Mouse (Mus musculus) forebrain, embryonic 11.5 days (tissue): ENCODE results near the gene Arhgef15. TPM values are rescaled to one million over a fixed set of nuclear protein-coding genes. Genes with fewer than 3 reads are reported as not detected.
A peak's percentile ranks its signal among the peaks of the same experiment; 100 is the strongest.
"Not testable (repeated sequence)": the region's sequence is repeated elsewhere in the genome, so short reads cannot be mapped to it uniquely, and the experiment has no call there.

Source experiments
- ATAC-seq: fragments of 200-750 bp; cut with Nextera tagmentation; replicated peaks from 2 replicates; pipeline ENCODE4 v1.8.0; 2017; ENCODE audit warnings: moderate TSS enrichment; ENCODE audit not compliant: low FRiP score
- DNase-seq: peaks from one replicate; pipeline ENCODE4 v3.0.0-alpha.2; 2017; ENCODE audit warnings: low spot score
- H3K27ac ChIP-seq: fragments of 300-500 bp; sonication (generic); 2 replicates; pipeline ENCODE4 v1.5.1; 2014; ENCODE audit warnings: low read depth, low read length
- H3K27me3 ChIP-seq: fragments of 300-500 bp; sonication (generic); 2 replicates; pipeline ENCODE4 v1.6.1; 2014; ENCODE audit warnings: mild to moderate bottlenecking, low read length, mixed read lengths; ENCODE audit not compliant: control insufficient read depth, insufficient read depth
- H3K36me3 ChIP-seq: fragments of 300-500 bp; sonication (generic); 2 replicates; pipeline ENCODE4 v1.6.1; 2014; ENCODE audit warnings: mild to moderate bottlenecking, low read length, moderate library complexity, mixed read lengths; ENCODE audit not compliant: control insufficient read depth, insufficient read depth
- H3K4me1 ChIP-seq: fragments of 300-500 bp; sonication (generic); replicated peaks from 2 replicates; pipeline ENCODE4 v1.6.1; 2014; ENCODE audit warnings: low read length, mixed read lengths; ENCODE audit not compliant: control insufficient read depth, insufficient read depth
- H3K4me2 ChIP-seq: fragments of 300-500 bp; sonication (generic); 2 replicates; pipeline ENCODE4 v1.6.1; 2014; ENCODE audit warnings: low read depth, mild to moderate bottlenecking, low read length, moderate library complexity, mixed read lengths; ENCODE audit not compliant: severe bottlenecking
- H3K4me3 ChIP-seq: fragments of 300-500 bp; sonication (generic); 2 replicates; pipeline ENCODE4 v1.5.1; 2014; ENCODE audit warnings: low read depth, low read length
- H3K9ac ChIP-seq: fragments of 300-500 bp; sonication (generic); 2 replicates; pipeline ENCODE4 v1.6.1; 2014; ENCODE audit warnings: low read length
- H3K9me3 ChIP-seq: fragments of 300-500 bp; sonication (generic); 2 replicates; pipeline ENCODE4 v1.6.1; 2016; ENCODE audit warnings: low read length, mixed read lengths; ENCODE audit not compliant: control insufficient read depth
- WGBS: fragments of 180-500 bp; shearing (Covaris S2); extraction: QIAGEN DNeasy Blood & Tissue Kit; methylation state at CpG from one replicate; pipeline ENCODE4 v1.1.7; 2014; 5-methylcytosine and 5-hydroxymethylcytosine counted together
- polyA plus RNA-seq: library from polyadenylated mRNA; unstranded; fragments of >200 nt; fragmentation: Nextera tagmentation; extraction: Ambion mirVana; gene quantifications from 2 replicates; pipeline ENCODE4 v1.2.1, GENCODE M21; 2014

Gene Arhgef15
- polyA plus RNA-seq, 1 experiment from 2014 or later = 6.1 TPM

GRCm38 (mm10) chr11:68987365-68987882 lies 30.1 kb upstream of the Arhgef15 start:
- Histone ChIP-seq H3K27me3 (no peaks in the 10 kb centered on the region), H3K4me2 (no peak overlapping the region), H3K9me3 (no peaks in the 10 kb centered on the region), H3K4me1 (no peaks in the 10 kb centered on the region), H3K9ac (no peak overlapping the region), H3K27ac (no peak overlapping the region), H3K4me3 (no peak overlapping the region), H3K36me3 (peaks cover 11% of the 10 kb centered on the region)
- DNase-seq (no peak), ATAC-seq (no peak)
- 94% methylated on average over 11 of the region's 11 CpGs for WGBS

DNA sequence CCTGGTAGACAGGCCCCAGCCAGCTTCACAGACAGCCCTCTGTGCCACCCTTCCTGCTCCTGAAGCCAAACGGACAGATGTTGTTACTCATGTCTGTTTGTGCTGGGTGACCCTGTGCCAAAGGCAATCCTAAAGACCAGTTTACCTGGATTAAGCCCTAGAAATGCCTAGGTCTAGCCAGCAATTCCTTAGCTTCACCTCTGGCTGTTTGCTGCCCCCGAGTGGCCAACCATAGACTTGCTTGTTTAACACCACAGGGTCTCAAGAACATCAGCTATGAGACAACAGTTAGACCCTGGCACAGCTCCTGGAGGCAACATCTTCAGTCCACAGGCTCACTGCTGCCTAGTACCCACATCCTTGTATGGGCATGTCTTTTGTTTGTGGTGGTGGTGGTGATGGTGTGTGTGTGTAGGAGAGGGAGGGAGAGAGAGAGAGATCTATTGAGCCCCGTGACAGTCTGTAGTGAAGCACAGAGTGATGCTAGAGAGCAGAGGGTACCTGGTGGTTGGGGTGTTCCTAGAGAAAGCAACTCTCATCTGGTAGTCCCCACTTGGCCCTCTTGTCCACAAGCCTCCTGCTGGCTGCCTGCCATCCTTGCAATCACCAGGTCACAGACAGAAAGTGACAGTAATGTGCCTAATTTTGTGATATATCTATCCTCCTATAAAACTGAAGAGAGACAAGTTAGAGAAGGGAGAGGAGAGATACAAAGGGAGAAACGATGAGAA lies 25.5 kb upstream of the Arhgef15 start:
- Histone ChIP-seq H3K4me3 (no peak overlapping the region), H3K4me1 (no peaks in the 10 kb centered on the region), H3K9me3 (no peaks in the 10 kb centered on the region), H3K4me2 (no peak overlapping the region), H3K27ac (no peak overlapping the region), H3K9ac (no peak overlapping the region), H3K36me3 (no peaks in the 10 kb centered on the region; the same call in 1 of the 2 replicates), H3K27me3 (no peaks in the 10 kb centered on the region)
- DNase-seq (peak; percentile 84), ATAC-seq (no peak)
- WGBS = 31% methylated on average over 4 of the region's 4 CpGs

GRCm38 (mm10) chr11:68980919-68981318 lies 23.6 kb upstream of the Arhgef15 start:
- ATAC-seq = no peak
- 69% methylated on average over 3 of the region's 3 CpGs for WGBS

GRCm38 (mm10) chr11:68979320-68979733 lies 22.0 kb upstream of the Arhgef15 start:
- Histone ChIP-seq H3K9me3 (no peaks in the 10 kb centered on the region), H3K4me3 (no peak overlapping the region), H3K27ac (no peak overlapping the region), H3K4me2 (no peak overlapping the region), H3K4me1 (no peaks in the 10 kb centered on the region), H3K27me3 (no peaks in the 10 kb centered on the region), H3K36me3 (no peaks in the 10 kb centered on the region), H3K9ac (no peak overlapping the region)
- DNase-seq (no peak), ATAC-seq (no peak)
- WGBS = 68% methylated on average over 5 of the region's 5 CpGs

More at GRCm38 (mm10) chr11:68980919-68981318, 23.6 kb upstream of the Arhgef15 start:
- no peak for DNase-seq
- Histone ChIP-seq H3K9ac (no peak overlapping the region), H3K4me2 (no peak overlapping the region), H3K4me3 (no peak overlapping the region), H3K4me1 (no peaks in the 10 kb centered on the region), H3K9me3 (no peaks in the 10 kb centered on the region), H3K27ac (no peak overlapping the region), H3K27me3 (no peaks in the 10 kb centered on the region), H3K36me3 (no peaks in the 10 kb centered on the region)

- Histone ChIP-seq H3K4me2 (no peak overlapping the region), H3K27me3 (no peaks in the 10 kb centered on the region), H3K36me3 (no peaks in the 10 kb centered on the region), H3K4me1 (no peaks in the 10 kb centered on the region), H3K9me3 (no peaks in the 10 kb centered on the region), H3K9ac (no peak overlapping the region), H3K4me3 (no peak overlapping the region), H3K27ac (no peak overlapping the region)
- DNase-seq (no peak), ATAC-seq (no peak)
- 100% methylated on average over 1 of the region's 1 CpGs for WGBS
Measured at GRCm38 (mm10) chr11:68975601-68976000, 18.3 kb upstream of the Arhgef15 start.

DNA sequence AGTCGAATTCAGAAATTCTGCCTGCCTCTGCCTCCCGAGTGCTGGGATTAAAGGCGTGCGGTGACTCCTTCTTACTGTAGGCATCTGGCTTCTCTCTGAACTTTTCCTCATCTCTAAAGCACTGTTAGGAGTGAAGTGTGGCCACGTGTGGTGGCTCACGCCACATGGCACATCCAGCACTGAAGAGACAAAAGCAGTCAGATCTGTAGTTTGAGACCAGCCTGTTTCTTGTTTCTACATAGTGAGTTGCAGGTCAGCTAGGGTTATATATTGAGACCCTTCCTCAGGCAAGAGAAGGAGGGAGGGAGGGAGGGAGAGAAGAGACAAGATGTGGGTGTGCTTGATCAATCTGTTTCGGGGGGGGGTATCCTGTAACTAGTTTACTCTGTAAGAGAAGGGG lies 17.8 kb upstream of the Arhgef15 start, which contains the start of gene Rangrf:
Rangrf (minus strand) TSS at position 101 of the 400 bp plus-strand sequence.
- 87% methylated on average over 7 of the region's 7 CpGs for WGBS
- DNase-seq = no peak
- H3K4me1 ChIP-seq = no peaks in the 10 kb centered on the region
- no peak within 1 kb of the TSS for H3K27ac ChIP-seq
- H3K9ac ChIP-seq = peak within 1 kb of the TSS; percentile 33; the same call in 1 of the 2 replicates
- no peaks in the 10 kb centered on the region for H3K27me3 ChIP-seq
- peak within 1 kb of the TSS; percentile 55 for H3K4me2 ChIP-seq
- no peaks in the 10 kb centered on the region for H3K9me3 ChIP-seq
- no peaks in the 10 kb centered on the region for H3K36me3 ChIP-seq
- ATAC-seq = no peak
- peak within 1 kb of the TSS; percentile 41 for H3K4me3 ChIP-seq

- 27% methylated on average over 6 of the region's 6 CpGs for whole genome bisulfite sequencing
- H3K27ac ChIP-seq = no peak overlapping the region
- peak overlapping the region; percentile 41 for H3K4me3 ChIP-seq
- H3K9ac ChIP-seq = peak overlapping the region; percentile 33; the same call in 1 of the 2 replicates
- H3K27me3 ChIP-seq = no peaks in the 10 kb centered on the region
- no peak for DNase-seq
- H3K4me1 ChIP-seq = no peaks in the 10 kb centered on the region
- H3K9me3 ChIP-seq = no peaks in the 10 kb centered on the region
- H3K36me3 ChIP-seq = no peaks in the 10 kb centered on the region
- ATAC-seq = 0 out of 2 replicates have a peak, but pooled peaks have one; percentile 29
- peak overlapping the region; percentile 55 for H3K4me2 ChIP-seq
Measured at GRCm38 (mm10) chr11:68974059-68974450, 16.8 kb upstream of the Arhgef15 start.

DNA sequence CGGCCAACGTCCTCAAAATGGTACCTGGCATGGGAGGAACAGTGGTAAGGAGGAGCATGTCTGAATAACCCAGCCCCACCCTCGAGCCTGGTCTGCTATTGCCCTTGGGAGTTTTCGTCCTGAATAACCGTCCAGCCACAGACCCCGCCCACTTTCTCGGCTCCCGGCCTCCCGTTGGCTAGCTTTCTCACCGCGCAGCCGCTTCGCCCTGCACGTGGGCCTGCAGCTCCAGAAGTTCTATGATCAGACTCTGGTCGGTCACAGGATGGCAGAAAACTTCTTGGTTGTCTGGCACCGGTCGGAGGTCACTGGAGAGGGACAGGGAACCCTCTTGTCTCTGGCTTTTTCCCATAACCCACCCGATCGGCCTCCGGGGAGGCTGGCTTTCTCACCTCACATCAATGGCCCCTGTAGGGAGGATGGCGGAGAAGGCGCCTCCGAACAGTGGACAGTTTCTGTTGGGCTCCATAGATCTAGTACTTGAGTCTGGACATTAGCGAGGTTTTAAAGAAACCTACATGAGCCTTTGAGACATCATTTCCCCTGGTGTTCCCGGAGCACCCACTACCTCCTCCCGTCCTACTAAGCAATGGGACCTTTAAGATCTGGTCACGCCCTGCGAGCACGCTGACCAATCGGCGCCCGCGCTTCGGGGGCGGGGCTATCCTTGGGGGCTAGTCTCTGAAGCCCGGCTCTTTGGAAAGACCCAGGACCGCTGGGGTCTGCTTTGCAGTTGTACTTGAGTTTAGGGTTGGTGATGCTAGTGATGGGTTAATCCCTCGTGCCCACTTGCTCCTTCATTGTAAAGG lies 16.2 kb upstream of the Arhgef15 start:
- H3K27me3 ChIP-seq, H3K4me1 ChIP-seq, H3K9me3 ChIP-seq, H3K27ac ChIP-seq, H3K36me3 ChIP-seq: not testable (repeated sequence)
- peak overlapping the region; percentile 41 for H3K4me3 ChIP-seq
- WGBS = under 1% methylated on average over 37 of the region's 38 CpGs
- ATAC-seq (peak; percentile 93), DNase-seq (peak; percentile 91)
- peak overlapping the region; percentile 55 for H3K4me2 ChIP-seq
- H3K9ac ChIP-seq = peak overlapping the region; percentile 33; the same call in 1 of the 2 replicates
